Mouse (Mus musculus) layer of hippocampus, adult 8-10 months (tissue): ENCODE data around the gene Sh2b2. TPM values are rescaled to one million over a fixed set of nuclear protein-coding genes. Genes with fewer than 3 reads are reported as not detected.

Experiments
- DNase-seq, 2 experiments: peaks; one replicate each; pipeline ENCODE4 v3.0.0; 2022; ENCODE audit warnings: low spot score in 2 of 2
- total RNA-seq, 4 experiments: library from RNA; stranded (reverse); gene quantifications; 2 replicates each; pipeline ENCODE4 v1.2.4; 2022

The Sh2b2 gene
- total RNA-seq: 1 to 10 TPM; 5.6 to 9.4 (median 7.0) TPM

GRCm38 (mm10) chr5:136246452-136246838, at the start of gene Sh2b2:
Sh2b2 (minus strand) TSS chr5:136246556.
- DNase-seq: no peak

GRCm38 (mm10) chr5:136292971-136293418, 46.6 kb upstream of the Sh2b2 start:
- peak; percentile 43 to 64 for DNase-seq

GRCm38 (mm10) chr5:136292361-136292760, 46.0 kb upstream of the Sh2b2 start:
- DNase-seq: no peak

- DNase-seq: no peak
These were observed 45.2 kb upstream of the Sh2b2 start for GRCm38 (mm10) chr5:136291562-136291961.

- DNase-seq: no peak
These were observed 43.4 kb upstream of the Sh2b2 start for GRCm38 (mm10) chr5:136289776-136290175.

- DNase-seq: no peak
These were observed 42.2 kb upstream of the Sh2b2 start for GRCm38 (mm10) chr5:136288351-136289081.

- DNase-seq: no peak
These were observed 40.2 kb upstream of the Sh2b2 start for GRCm38 (mm10) chr5:136286566-136286965.

GRCm38 (mm10) chr5:136285106-136285505, 38.8 kb upstream of the Sh2b2 start:
- DNase-seq: peak in 1 of 2 experiments; percentile 21

- DNase-seq: peak in 1 of 2 experiments; percentile 24
These were observed 35.0 kb upstream of the Sh2b2 start for GRCm38 (mm10) chr5:136281351-136281750.

GRCm38 (mm10) chr5:136274739-136275138, 28.4 kb upstream of the Sh2b2 start:
- no peak for DNase-seq

GRCm38 (mm10) chr5:136269937-136270336, 23.6 kb upstream of the Sh2b2 start:
- no peak for DNase-seq

GRCm38 (mm10) chr5:136266077-136266476, 19.7 kb upstream of the Sh2b2 start:
- DNase-seq: no peak

GRCm38 (mm10) chr5:136263342-136263741, 17.0 kb upstream of the Sh2b2 start:
- no peak for DNase-seq

- peak in 1 of 2 experiments; percentile 62 for DNase-seq
These were observed 12.6 kb upstream of the Sh2b2 start for GRCm38 (mm10) chr5:136258919-136259318.

- DNase-seq: peak; percentile 45 to 80
These were observed 6.5 kb upstream of the Sh2b2 start for GRCm38 (mm10) chr5:136252899-136253298.

- peak in 1 of 2 experiments; percentile 38 for DNase-seq
These were observed 4.6 kb upstream of the Sh2b2 start for GRCm38 (mm10) chr5:136251004-136251403.

- DNase-seq: no peak
These were observed 2.1 kb upstream of the Sh2b2 start for GRCm38 (mm10) chr5:136248441-136248840.

GRCm38 (mm10) chr5:136245541-136246451, 560 bp downstream of the Sh2b2 start:
- no peak for DNase-seq

GRCm38 (mm10) chr5:136244762-136245540, 1.4 kb downstream of the Sh2b2 start:
- peak; percentile 53 to 69 for DNase-seq

GRCm38 (mm10) chr5:136243851-136244761, 2.2 kb downstream of the Sh2b2 start:
- no peak for DNase-seq
